Mouse (Mus musculus) megakaryocyte, embryonic 14.5 days (primary cell): ENCODE measurements around the gene Gamt. TPM values are rescaled to one million over a fixed set of nuclear protein-coding genes. Genes with fewer than 3 reads are reported as not detected.

Experiments used
- H3K27me3 ChIP-seq: replicated peaks from 2 replicates; pipeline ENCODE3; 2012; ENCODE audit warnings: inconsistent platforms
- H3K36me3 ChIP-seq: replicated peaks from 2 replicates; pipeline ENCODE3; 2012; ENCODE audit warnings: low read length, inconsistent platforms, mixed read lengths
- H3K4me1 ChIP-seq: 2 replicates; pipeline ENCODE4 v1.6.1; 2012; ENCODE audit warnings: inconsistent platforms
- H3K4me3 ChIP-seq: replicated peaks from 2 replicates; pipeline ENCODE3; 2012; ENCODE audit warnings: moderate library complexity, mild to moderate bottlenecking, inconsistent platforms
- H3K9me3 ChIP-seq: 2 replicates; pipeline ENCODE4 v1.6.1; 2012; ENCODE audit warnings: inconsistent platforms
- FLI1 ChIP-seq: IDR thresholded peaks from 2 replicates; pipeline ENCODE4 v1.6.1; 2012; ENCODE audit warnings: low read length, inconsistent platforms, mixed read lengths
- GATA1 ChIP-seq: IDR thresholded peaks from 3 replicates; pipeline ENCODE4 v1.6.1; 2012; ENCODE audit warnings: mixed read lengths, low read length, inconsistent platforms, borderline replicate concordance
- polyA plus RNA-seq: library from polyadenylated mRNA; stranded (reverse); fragments of >175 nt; gene quantifications from 2 replicates; pipeline ENCODE4 v1.2.3, GENCODE M21; 2012; ENCODE audit warnings: low replicate concordance; ENCODE audit not compliant: insufficient read depth

The Gamt gene
- 3.2 and 11.3 TPM in 2 replicates for polyA plus RNA-seq

GRCm38 (mm10) chr10:80260642-80261584 lies at the start of gene Gamt, which contains the start of gene Dazap1:
Gene Gamt (minus strand): TSS chr10:80261012.
Gene Dazap1 (plus strand): TSS chr10:80261486.
- TF ChIP-seq FLI1 (no peak), GATA1 (no peak)
- Histone ChIP-seq H3K27me3 (no peaks in the 10 kb centered on the region), H3K4me1 (peaks cover 72% of the 10 kb centered on the region)

GRCm38 (mm10) chr10:80304862-80305261 lies 44.0 kb upstream of the Gamt start:
- peaks cover 72% of the 10 kb centered on the region for H3K27me3 ChIP-seq
- no peak for TF ChIP-seq FLI1
- TF ChIP-seq GATA1, result no peak

More at GRCm38 (mm10) chr10:80260642-80261584, at the start of gene Gamt, which contains the start of gene Dazap1:
- Histone ChIP-seq H3K36me3 (peaks cover 40% of the 10 kb centered on the region), H3K9me3 (no peaks in the 10 kb centered on the region), H3K4me3 (peak within 1 kb of the TSS; percentile 94)

GRCm38 (mm10) chr10:80304458-80304857 lies 43.6 kb upstream of the Gamt start:
- Histone ChIP-seq H3K27me3 (peaks cover 75% of the 10 kb centered on the region), H3K4me3 (peak overlapping the region; percentile 92)
- no peak for TF ChIP-seq GATA1

More at GRCm38 (mm10) chr10:80304862-80305261, 44.0 kb upstream of the Gamt start:
- Histone ChIP-seq H3K9me3 (no peaks in the 10 kb centered on the region), H3K4me3 (peak overlapping the region; percentile 92), H3K4me1 (peaks cover 48% of the 10 kb centered on the region), H3K36me3 (peaks cover 36% of the 10 kb centered on the region)

GRCm38 (mm10) chr10:80302471-80302881 lies 41.7 kb upstream of the Gamt start:
- peaks cover 20% of the 10 kb centered on the region for H3K36me3 ChIP-seq
- no peak overlapping the region for H3K4me3 ChIP-seq
- TF ChIP-seq FLI1 (no peak), GATA1 (no peak)
- no peaks in the 10 kb centered on the region for H3K9me3 ChIP-seq
- H3K4me1 ChIP-seq, result peaks cover 72% of the 10 kb centered on the region
- H3K27me3 ChIP-seq, result peaks cover 76% of the 10 kb centered on the region

More at GRCm38 (mm10) chr10:80304458-80304857, 43.6 kb upstream of the Gamt start:
- Histone ChIP-seq H3K9me3 (no peaks in the 10 kb centered on the region), H3K36me3 (peaks cover 36% of the 10 kb centered on the region), H3K4me1 (peaks cover 52% of the 10 kb centered on the region)

- Histone ChIP-seq H3K36me3 (peaks cover 15% of the 10 kb centered on the region), H3K4me3 (no peak overlapping the region), H3K9me3 (no peaks in the 10 kb centered on the region), H3K27me3 (peaks cover 75% of the 10 kb centered on the region), H3K4me1 (peaks cover 77% of the 10 kb centered on the region)
- TF ChIP-seq GATA1, result no peak
- TF ChIP-seq FLI1, result no peak
Observed at GRCm38 (mm10) chr10:80302082-80302355, 41.2 kb upstream of the Gamt start.

- TF ChIP-seq FLI1 (no peak), GATA1 (no peak)
- Histone ChIP-seq H3K27me3 (peaks cover 70% of the 10 kb centered on the region), H3K9me3 (no peaks in the 10 kb centered on the region), H3K4me3 (no peak overlapping the region), H3K4me1 (peaks cover 82% of the 10 kb centered on the region), H3K36me3 (peaks cover 11% of the 10 kb centered on the region)
Observed at GRCm38 (mm10) chr10:80301256-80302081, 40.7 kb upstream of the Gamt start.

GRCm38 (mm10) chr10:80300672-80301181 lies 39.9 kb upstream of the Gamt start:
- Histone ChIP-seq H3K4me3 (no peak overlapping the region), H3K9me3 (no peaks in the 10 kb centered on the region), H3K36me3 (peaks cover 4% of the 10 kb centered on the region), H3K27me3 (peaks cover 62% of the 10 kb centered on the region), H3K4me1 (peaks cover 90% of the 10 kb centered on the region)
- no peak for TF ChIP-seq FLI1
- no peak for TF ChIP-seq GATA1

- Histone ChIP-seq H3K9me3 (no peaks in the 10 kb centered on the region), H3K4me1 (peaks cover 90% of the 10 kb centered on the region), H3K27me3 (peaks cover 54% of the 10 kb centered on the region), H3K36me3 (peaks cover 3% of the 10 kb centered on the region), H3K4me3 (peak overlapping the region; percentile 10)
- TF ChIP-seq GATA1 (no peak), FLI1 (no peak)
Observed at GRCm38 (mm10) chr10:80299824-80300223, 39.0 kb upstream of the Gamt start.

GRCm38 (mm10) chr10:80299301-80299700 lies 38.5 kb upstream of the Gamt start:
- H3K4me3 ChIP-seq, result no peak overlapping the region
- H3K27me3 ChIP-seq, result peaks cover 51% of the 10 kb centered on the region
- peaks cover 8% of the 10 kb centered on the region for H3K36me3 ChIP-seq
- TF ChIP-seq FLI1 (no peak), GATA1 (no peak)
- H3K9me3 ChIP-seq, result no peaks in the 10 kb centered on the region
- peaks cover 90% of the 10 kb centered on the region for H3K4me1 ChIP-seq
